Mouse (Mus musculus): ENCODE data around the gene Rplp2.
"Not testable (repeated sequence)": the region's sequence is repeated elsewhere in the genome, so short reads cannot be mapped to it uniquely, and the experiment has no call there.

Rplp2 gene

GRCm38 (mm10) chr7:141431434-141432185 lies 15.6 kb upstream of the Rplp2 start:
- DNase-seq = no peak

- DNase-seq = no peak
Observed at GRCm38 (mm10) chr7:141432186-141432611, 15.0 kb upstream of the Rplp2 start.

- peak in 1 of 2 experiments; percentile 9 for DNase-seq
Observed at GRCm38 (mm10) chr7:141432741-141433516, 14.2 kb upstream of the Rplp2 start.

DNA sequence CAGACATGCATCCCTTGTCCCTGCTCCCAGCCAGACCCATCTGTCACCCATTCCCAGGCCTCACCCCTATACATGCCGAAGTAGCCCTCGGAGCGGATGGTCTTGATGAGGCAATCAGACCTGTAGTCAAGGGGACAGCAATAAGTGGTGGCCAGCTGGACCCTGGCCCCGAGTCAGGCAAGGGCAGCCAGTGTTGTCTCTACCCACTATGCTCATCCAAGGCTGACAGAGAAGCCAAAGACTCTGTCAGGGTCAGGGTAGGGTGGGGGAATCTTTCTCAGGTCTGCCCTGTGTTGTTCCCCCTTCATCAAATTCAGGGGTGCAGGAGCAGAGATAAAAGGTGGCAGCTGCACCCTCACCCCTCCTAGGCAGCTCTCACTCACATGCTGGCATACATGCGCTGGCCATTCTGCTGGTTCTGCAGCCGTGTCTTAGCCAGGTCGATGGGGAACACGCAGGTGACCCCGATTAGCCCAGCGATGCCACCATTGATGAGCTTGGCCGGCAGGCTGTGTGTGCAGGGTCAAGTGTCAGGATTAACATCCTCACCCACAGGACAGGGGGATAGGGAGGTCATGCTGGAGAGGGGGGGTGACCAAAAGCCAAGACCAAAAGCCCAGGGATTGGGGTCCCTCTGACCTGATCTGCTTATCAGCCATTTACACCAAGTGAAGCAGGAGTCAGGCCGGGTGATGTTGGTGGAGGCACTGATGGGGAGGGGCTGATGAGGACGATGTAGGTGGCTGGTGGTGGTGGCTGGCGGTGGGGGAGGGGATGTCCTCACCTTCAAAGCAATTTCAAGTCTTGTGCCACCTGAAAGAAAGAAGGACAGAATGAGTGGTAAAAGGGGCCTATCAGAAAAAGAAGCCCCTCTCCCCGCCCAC lies 13.4 kb upstream of the Rplp2 start:
- peak in 1 of 2 experiments; percentile 27 for DNase-seq

- peak in 1 of 2 experiments; percentile 43 for DNase-seq
Observed at GRCm38 (mm10) chr7:141434464-141434863, 12.7 kb upstream of the Rplp2 start.

DNA sequence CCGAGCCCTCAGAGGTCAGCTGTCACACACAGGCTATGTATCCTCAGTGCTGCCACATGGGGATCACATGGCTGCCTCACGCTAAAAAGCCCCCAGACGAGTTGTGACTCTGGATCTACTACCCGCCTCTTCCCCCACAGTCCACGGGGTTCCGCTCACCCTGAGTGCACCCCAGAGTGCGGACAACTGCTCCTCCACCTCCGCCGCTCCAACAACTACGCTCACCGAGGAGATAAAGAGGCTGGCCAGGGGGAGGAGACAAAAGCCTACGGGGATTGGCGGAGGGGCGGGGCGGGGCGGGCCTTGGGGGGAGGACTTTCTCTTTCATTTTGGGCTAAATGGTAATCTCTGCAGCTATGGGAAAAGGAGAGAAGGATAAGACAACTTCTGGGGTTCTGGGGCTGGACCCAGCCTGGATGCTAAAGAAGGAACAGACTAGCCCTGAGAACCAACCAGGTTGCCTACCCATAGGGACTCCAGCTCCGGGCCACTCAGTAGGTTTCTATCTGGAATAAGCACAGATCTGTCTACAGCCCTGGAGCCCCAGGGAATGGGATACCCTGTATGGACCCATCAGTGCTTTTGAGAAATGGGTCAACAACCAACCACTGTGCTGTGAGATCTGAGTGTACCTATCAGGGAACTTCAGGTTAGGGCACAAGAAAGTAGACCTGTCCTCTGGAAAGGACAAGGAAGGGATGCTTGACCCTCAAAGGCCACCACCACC lies 11.9 kb upstream of the Rplp2 start:
- DNase-seq = peak; percentile 59 to 70

DNA sequence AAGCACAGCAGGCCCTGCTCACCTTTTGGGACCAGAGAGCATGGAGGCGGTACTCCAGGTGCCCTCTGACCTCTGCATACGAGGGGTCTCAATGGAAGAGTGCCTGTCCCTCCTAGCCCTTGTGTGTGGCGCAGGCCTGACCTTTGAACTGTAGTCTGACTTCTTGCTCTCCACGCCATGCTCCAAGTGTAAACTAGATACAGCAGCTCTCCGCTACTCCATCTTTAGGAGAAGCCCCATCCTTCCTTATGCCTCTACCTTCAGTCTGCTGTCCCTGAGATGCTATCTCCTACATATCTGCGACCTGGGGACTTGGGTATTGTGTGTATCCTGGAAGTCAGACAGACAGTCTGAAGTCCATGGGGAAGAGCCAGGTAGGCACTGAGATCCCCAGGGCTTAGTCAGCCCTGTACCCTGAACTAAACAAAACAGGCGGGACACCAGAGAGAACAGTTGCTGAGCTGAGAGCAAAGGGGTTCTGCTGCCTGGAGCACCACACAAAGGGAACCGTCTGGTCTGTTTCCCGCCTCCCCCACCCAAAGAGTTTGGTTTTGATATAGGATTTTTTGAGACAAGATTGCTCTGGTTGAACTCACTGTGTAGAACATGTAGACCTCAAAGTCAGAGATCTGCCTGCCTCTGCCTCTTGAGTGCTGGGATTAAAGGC lies 11.2 kb upstream of the Rplp2 start:
- no peak for DNase-seq

GRCm38 (mm10) chr7:141436523-141436892 lies 10.7 kb upstream of the Rplp2 start:
- DNase-seq = no peak

- peak; percentile 85 to 86 for DNase-seq
Observed at GRCm38 (mm10) chr7:141437178-141438120, 9.7 kb upstream of the Rplp2 start, which contains the start of gene Slc25a22. Gene Slc25a22, minus strand, starts transcription at chr7:141437892.

- DNase-seq = no peak
Observed at GRCm38 (mm10) chr7:141438201-141438968, 8.8 kb upstream of the Rplp2 start.

DNA sequence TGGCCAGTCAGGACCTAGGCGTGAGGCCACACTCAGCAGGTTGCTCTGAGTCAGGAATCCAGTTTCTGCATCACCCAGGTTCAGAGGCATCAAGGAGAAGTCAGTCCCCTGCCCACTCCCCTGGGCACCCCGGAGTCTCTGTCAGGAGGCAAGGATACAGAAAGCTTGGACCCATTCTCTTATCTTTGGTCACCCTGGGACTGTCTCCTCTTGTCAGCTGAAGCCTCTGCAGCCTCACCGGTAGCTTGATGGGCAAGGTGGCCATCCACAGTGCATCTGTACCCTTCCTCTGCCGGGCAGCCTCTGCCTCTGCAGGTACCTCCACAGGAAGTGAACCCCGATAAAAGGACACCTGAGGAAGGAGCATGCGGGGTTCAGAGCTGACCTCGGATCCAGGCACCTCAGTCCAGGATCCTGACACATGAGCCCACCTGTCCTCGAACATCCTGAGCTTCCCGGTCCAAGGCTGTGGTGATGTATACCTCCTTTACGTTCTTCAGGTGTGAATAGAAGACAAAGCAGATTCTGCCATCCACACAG lies 8.0 kb upstream of the Rplp2 start:
- DNase-seq = no peak

GRCm38 (mm10) chr7:141439811-141440210 lies 7.4 kb upstream of the Rplp2 start:
- DNase-seq = peak in 1 of 2 experiments; percentile 16

GRCm38 (mm10) chr7:141440613-141441012 lies 6.6 kb upstream of the Rplp2 start:
- DNase-seq = peak in 1 of 2 experiments; percentile 38

DNA sequence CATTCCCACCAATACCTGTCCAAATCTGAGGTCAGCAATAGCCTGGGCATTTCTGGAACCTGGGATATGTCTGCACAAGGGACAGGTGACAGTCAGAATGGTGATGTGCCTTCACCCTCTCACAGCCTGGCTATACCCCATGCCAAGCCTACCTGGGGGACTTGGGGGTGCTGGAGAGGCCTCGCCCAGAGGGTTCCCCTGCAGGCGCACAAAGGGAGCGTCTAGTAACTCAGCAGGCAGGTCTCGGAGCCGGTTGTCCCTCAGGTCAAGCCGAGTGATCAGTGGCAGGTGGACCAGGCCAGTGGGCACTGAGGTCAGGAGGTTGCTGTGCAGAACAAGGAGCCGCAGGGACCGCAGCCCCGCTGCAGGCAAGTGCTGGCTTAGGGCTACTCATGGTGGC lies 5.7 kb upstream of the Rplp2 start:
- DNase-seq = no peak

DNA sequence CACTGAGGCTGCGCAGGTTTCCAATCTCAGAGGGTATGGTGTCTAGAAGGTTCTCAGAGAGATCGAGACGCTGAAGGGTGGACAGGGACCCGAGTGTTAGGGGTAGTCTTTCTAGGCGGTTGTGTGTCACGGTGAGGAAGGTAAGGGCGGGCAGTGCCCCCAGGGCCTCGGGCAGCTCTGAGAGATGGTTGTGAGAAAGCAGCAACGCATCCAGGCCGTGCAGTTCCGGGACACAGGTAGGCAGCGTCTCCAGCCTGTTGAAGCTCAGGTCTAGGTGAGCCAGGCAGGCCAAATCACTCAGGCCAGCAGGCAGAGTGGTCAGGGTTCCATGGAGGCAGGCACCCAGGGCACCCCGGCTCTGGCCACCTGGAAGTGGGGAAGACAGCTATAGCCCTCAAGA lies 5.0 kb upstream of the Rplp2 start:
- DNase-seq = peak in 1 of 2 experiments; percentile 14

DNA sequence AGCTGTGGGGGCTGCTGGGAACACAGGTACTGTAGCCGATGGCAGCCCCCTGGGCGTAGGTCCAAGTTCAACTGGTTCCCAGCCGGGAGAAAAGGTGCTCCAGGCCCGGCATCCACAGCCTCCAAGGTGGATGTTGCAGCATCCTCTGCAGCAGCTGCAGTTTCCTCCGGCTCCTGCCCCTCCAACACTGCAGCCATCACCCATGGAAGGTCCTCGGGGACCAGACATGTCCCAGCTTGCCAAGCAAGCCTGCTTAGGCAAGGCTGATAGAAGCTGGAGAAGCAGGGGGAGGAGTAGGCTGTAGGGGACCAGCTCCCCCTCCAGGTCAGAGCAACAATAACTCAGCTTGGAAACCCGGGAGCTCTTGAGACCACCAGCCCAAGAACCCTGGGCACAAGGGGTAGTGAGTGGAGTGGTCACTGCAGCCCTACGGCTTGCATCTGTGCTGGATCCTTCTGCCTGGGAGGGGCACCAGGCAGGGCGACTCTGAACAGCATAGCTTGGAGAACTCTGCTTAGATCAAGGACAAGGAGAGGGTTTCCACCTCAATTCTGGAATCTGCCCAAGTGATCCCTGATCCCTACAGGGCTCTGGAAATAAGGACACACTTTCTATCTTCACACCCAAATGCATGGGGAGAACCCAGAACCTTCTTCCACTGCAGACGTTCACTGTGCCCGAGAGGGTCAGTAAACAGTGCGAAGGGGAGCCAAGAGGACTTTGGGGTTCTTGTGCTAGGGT lies 3.9 kb upstream of the Rplp2 start:
- DNase-seq = peak; percentile 43 to 55

DNA sequence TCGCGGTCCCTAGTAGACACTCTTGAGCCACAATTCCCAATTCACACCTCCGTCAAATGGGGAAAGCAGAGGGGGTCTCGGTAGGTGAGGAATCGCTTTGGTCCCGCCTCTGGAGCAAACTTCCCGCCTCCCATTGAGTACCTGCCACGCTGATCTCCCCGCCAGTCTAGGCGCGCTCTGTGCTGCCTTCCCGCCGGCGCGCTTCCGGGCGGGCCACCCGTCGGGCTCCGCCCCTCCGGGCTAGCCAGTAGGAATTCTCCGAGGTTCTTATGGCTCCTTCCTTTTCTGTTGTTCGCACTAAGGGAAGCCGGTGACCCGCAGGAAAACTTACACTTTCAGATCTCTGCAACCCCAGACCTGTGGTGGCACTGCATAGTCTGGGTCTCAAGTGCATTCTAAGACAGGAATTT lies 3.3 kb upstream of the Rplp2 start, which contains the start of gene Pidd1:
Pidd1 (minus strand) TSS at position 198 of the 410 bp plus-strand sequence.
- peak; percentile 58 to 73 for DNase-seq

- not testable (repeated sequence) for DNase-seq
Observed at GRCm38 (mm10) chr7:141446374-141446773, 796 bp upstream of the Rplp2 start.
